Mouse (Mus musculus): ENCODE measurements at regions not wholly inside any gene's neighbourhood (a gene's known extent, or its start where the extent isn't known, plus 50 kb on each side); places are given as distances from the start of the nearest gene placed in this dataset.

- H3K4me1 ChIP-seq (ENCODE audit: control insufficient read depth, insufficient read depth, low read length), result no peaks in the 10 kb centered on the region; the same call in 1 of the 2 replicates
- no peak overlapping the region for H3K27ac ChIP-seq (ENCODE audit: control insufficient read depth, insufficient read depth, low read depth, low read length, poor library complexity)
- 77% methylated on average over 6 of the region's 6 CpGs for WGBS
- TF ChIP-seq CTCF (IDR thresholded peaks at IDR 0.05; ENCODE audit: control insufficient read depth, insufficient read depth, low read length) (no peak), POLR2A (IDR thresholded peaks at IDR 0.05; ENCODE audit: borderline replicate concordance, control insufficient read depth, low read depth, low read length) (no peak)
- no peak overlapping the region for H3K4me3 ChIP-seq (replicated peaks; ENCODE audit: control insufficient read depth, low read depth, low read length)
Observed at GRCm38 (mm10) chr10:9090961-9091360, 205.1 kb upstream of the Sash1 start.

GRCm38 (mm10) chr10:9087871-9088270, 202.0 kb upstream of the Sash1 start:
- Histone ChIP-seq H3K4me3 (replicated peaks; ENCODE audit: control insufficient read depth, low read depth, low read length) (no peak overlapping the region), H3K27ac (ENCODE audit: control insufficient read depth, insufficient read depth, low read depth, low read length, poor library complexity) (no peak overlapping the region), H3K4me1 (ENCODE audit: control insufficient read depth, insufficient read depth, low read length) (no peaks in the 10 kb centered on the region; the same call in 1 of the 2 replicates)
- WGBS, result 77% methylated on average over 3 of the region's 3 CpGs
- TF ChIP-seq CTCF (IDR thresholded peaks at IDR 0.05; ENCODE audit: control insufficient read depth, insufficient read depth, low read length) (no peak), POLR2A (IDR thresholded peaks at IDR 0.05; ENCODE audit: borderline replicate concordance, control insufficient read depth, low read depth, low read length) (no peak)

DNA sequence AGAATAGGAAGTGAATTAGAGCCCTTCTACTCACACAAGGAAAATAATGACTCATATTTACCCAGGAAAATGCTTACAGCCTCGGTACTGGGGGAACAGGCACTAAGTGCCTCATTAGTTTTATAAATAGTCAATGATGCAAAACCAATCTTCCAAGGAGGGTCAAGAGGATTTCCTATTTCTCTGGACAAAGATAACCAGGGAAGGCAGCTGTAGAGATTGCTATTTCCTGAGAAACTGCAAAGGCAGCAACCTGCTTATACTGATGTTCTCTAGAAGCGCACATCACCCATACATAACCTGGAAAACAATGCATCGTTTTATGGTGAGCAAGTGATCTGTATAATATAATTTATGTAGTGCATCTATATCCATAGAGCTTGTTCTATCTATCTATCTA, 201.3 kb upstream of the Sash1 start:
- H3K27ac ChIP-seq (ENCODE audit: control insufficient read depth, insufficient read depth, low read depth, low read length, poor library complexity), result no peak overlapping the region
- H3K4me3 ChIP-seq (replicated peaks; ENCODE audit: control insufficient read depth, low read depth, low read length), result no peak overlapping the region
- 62% methylated on average over 3 of the region's 3 CpGs for WGBS
- H3K4me1 ChIP-seq (ENCODE audit: control insufficient read depth, insufficient read depth, low read length), result no peaks in the 10 kb centered on the region; the same call in 1 of the 2 replicates
- no peak for TF ChIP-seq POLR2A (IDR thresholded peaks at IDR 0.05; ENCODE audit: borderline replicate concordance, control insufficient read depth, low read depth, low read length)
- no peak for TF ChIP-seq CTCF (IDR thresholded peaks at IDR 0.05; ENCODE audit: control insufficient read depth, insufficient read depth, low read length)

DNA sequence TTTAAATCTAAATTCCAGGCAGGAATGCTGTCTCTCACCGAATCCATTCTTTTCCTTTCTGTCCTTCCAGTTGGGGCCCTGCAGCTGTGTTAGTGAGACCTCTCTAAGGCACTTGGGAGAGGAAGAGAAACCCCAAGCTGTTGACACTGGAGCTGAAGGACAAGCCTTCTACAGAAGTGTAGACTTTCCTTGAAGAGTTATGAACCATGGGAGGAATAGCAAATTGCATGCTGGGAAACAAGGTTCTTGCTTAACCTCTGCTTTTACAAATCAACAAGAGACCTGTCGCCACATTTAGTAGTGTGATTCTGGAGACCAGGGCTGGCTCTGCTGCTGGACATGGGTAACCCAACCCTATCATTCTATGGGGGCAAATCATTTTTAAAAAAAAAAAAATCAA, 200.8 kb upstream of the Sash1 start:
- Histone ChIP-seq H3K4me1 (ENCODE audit: control insufficient read depth, insufficient read depth, low read length) (no peaks in the 10 kb centered on the region; the same call in 1 of the 2 replicates), H3K4me3 (replicated peaks; ENCODE audit: control insufficient read depth, low read depth, low read length) (no peak overlapping the region), H3K27ac (ENCODE audit: control insufficient read depth, insufficient read depth, low read depth, low read length, poor library complexity) (no peak overlapping the region)
- TF ChIP-seq CTCF (IDR thresholded peaks at IDR 0.05; ENCODE audit: control insufficient read depth, insufficient read depth, low read length), result no peak
- TF ChIP-seq POLR2A (IDR thresholded peaks at IDR 0.05; ENCODE audit: borderline replicate concordance, control insufficient read depth, low read depth, low read length), result no peak
- 68% methylated on average over 2 of the region's 2 CpGs for WGBS

DNA sequence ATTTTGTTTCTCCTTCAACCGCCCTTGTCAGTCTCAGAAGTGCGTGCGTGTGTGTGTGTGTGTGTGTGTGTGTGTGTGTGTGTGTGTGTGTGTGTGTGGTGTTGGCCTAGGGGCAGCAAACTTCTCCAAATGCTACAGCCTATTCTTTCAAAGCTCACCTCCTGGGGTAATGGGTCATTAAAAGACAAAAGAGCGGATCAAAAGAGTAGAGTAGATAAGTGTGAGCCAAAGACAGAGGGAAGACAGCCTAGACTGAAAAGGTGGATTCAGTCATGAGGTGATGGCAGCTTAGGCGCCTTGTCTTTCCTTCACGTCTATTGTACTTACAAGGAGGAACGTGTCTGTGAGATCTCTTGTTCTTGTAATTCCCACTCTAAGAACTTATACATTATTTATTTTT, 199.6 kb upstream of the Sash1 start:
- WGBS, result 87% methylated on average over 7 of the region's 7 CpGs
- H3K27ac ChIP-seq (ENCODE audit: control insufficient read depth, insufficient read depth, low read depth, low read length, poor library complexity), result no peak overlapping the region
- H3K4me1 ChIP-seq (ENCODE audit: control insufficient read depth, insufficient read depth, low read length), result no peaks in the 10 kb centered on the region
- TF ChIP-seq CTCF (IDR thresholded peaks at IDR 0.05; ENCODE audit: control insufficient read depth, insufficient read depth, low read length) (no peak), POLR2A (IDR thresholded peaks at IDR 0.05; ENCODE audit: borderline replicate concordance, control insufficient read depth, low read depth, low read length) (no peak)
- no peak overlapping the region for H3K4me3 ChIP-seq (replicated peaks; ENCODE audit: control insufficient read depth, low read depth, low read length)

GRCm38 (mm10) chr10:9074916-9075315, 189.0 kb upstream of the Sash1 start:
- WGBS, result 72% methylated on average over 2 of the region's 2 CpGs
- TF ChIP-seq CTCF (IDR thresholded peaks at IDR 0.05; ENCODE audit: control insufficient read depth, insufficient read depth, low read length) (no peak), POLR2A (IDR thresholded peaks at IDR 0.05; ENCODE audit: borderline replicate concordance, control insufficient read depth, low read depth, low read length) (no peak)
- H3K27ac ChIP-seq (ENCODE audit: control insufficient read depth, insufficient read depth, low read depth, low read length, poor library complexity), result no peak overlapping the region
- H3K4me1 ChIP-seq (ENCODE audit: control insufficient read depth, insufficient read depth, low read length), result no peaks in the 10 kb centered on the region
- H3K4me3 ChIP-seq (replicated peaks; ENCODE audit: control insufficient read depth, low read depth, low read length), result no peak overlapping the region

GRCm38 (mm10) chr10:9071630-9072029, 185.8 kb upstream of the Sash1 start:
- Histone ChIP-seq H3K27ac (ENCODE audit: control insufficient read depth, insufficient read depth, low read depth, low read length, poor library complexity) (no peak overlapping the region), H3K4me1 (ENCODE audit: control insufficient read depth, insufficient read depth, low read length) (no peaks in the 10 kb centered on the region), H3K4me3 (replicated peaks; ENCODE audit: control insufficient read depth, low read depth, low read length) (no peak overlapping the region)
- WGBS, result 13% methylated on average over 5 of the region's 5 CpGs
- TF ChIP-seq POLR2A (IDR thresholded peaks at IDR 0.05; ENCODE audit: borderline replicate concordance, control insufficient read depth, low read depth, low read length), result no peak
- TF ChIP-seq CTCF (IDR thresholded peaks at IDR 0.05; ENCODE audit: control insufficient read depth, insufficient read depth, low read length), result no peak

GRCm38 (mm10) chr10:9069608-9070190, 183.8 kb upstream of the Sash1 start:
- WGBS, result 79% methylated on average over 13 of the region's 13 CpGs
- TF ChIP-seq CTCF (IDR thresholded peaks at IDR 0.05; ENCODE audit: control insufficient read depth, insufficient read depth, low read length) (no peak), POLR2A (IDR thresholded peaks at IDR 0.05; ENCODE audit: borderline replicate concordance, control insufficient read depth, low read depth, low read length) (no peak)
- H3K4me3 ChIP-seq (replicated peaks; ENCODE audit: control insufficient read depth, low read depth, low read length), result no peak overlapping the region
- no peak overlapping the region for H3K27ac ChIP-seq (ENCODE audit: control insufficient read depth, insufficient read depth, low read depth, low read length, poor library complexity)
- no peaks in the 10 kb centered on the region for H3K4me1 ChIP-seq (ENCODE audit: control insufficient read depth, insufficient read depth, low read length)

- Histone ChIP-seq H3K4me1 (ENCODE audit: control insufficient read depth, insufficient read depth, low read length) (no peaks in the 10 kb centered on the region), H3K27ac (ENCODE audit: control insufficient read depth, insufficient read depth, low read depth, low read length, poor library complexity) (no peak overlapping the region), H3K4me3 (replicated peaks; ENCODE audit: control insufficient read depth, low read depth, low read length) (no peak overlapping the region)
- 64% methylated on average over 3 of the region's 3 CpGs for WGBS
- TF ChIP-seq CTCF (IDR thresholded peaks at IDR 0.05; ENCODE audit: control insufficient read depth, insufficient read depth, low read length) (no peak), POLR2A (IDR thresholded peaks at IDR 0.05; ENCODE audit: borderline replicate concordance, control insufficient read depth, low read depth, low read length) (no peak)
Observed at GRCm38 (mm10) chr10:9066566-9066965, 180.7 kb upstream of the Sash1 start.

Measured in bone marrow, adult 2 months (tissue).